Mouse (Mus musculus) myocyte (in vitro differentiated cells): ENCODE data around the gene Zfp61. TPM values are rescaled to one million over a fixed set of nuclear protein-coding genes. Genes with fewer than 3 reads are reported as not detected.

Source experiments
- H3K27me3 ChIP-seq: one replicate; pipeline ENCODE4 v1.6.1; 2011; ENCODE audit not compliant: control insufficient read depth, insufficient read depth, insufficient read length
- H3K36me3 ChIP-seq: one replicate; pipeline ENCODE4 v1.6.1; 2011; ENCODE audit not compliant: control insufficient read depth, insufficient read depth
- H3K4me2 ChIP-seq: one replicate; pipeline ENCODE4 v1.6.1; 2011; ENCODE audit warnings: low read depth, control low read depth
- H3K4me3 ChIP-seq: one replicate; pipeline ENCODE4 v1.5.1; 2011; ENCODE audit warnings: mild to moderate bottlenecking, control low read depth, moderate library complexity
- H3K79me2 ChIP-seq: one replicate; pipeline ENCODE4 v1.6.1; 2011; ENCODE audit not compliant: control insufficient read depth, insufficient read depth
- H3ac ChIP-seq: one replicate; pipeline ENCODE4 v1.6.1; 2011; ENCODE audit not compliant: control insufficient read depth, insufficient read length
- CEBPB ChIP-seq: IDR thresholded peaks from 2 replicates; pipeline ENCODE4 v1.6.1; 2011; ENCODE audit warnings: mild to moderate bottlenecking, moderate library complexity; ENCODE audit not compliant: poor library complexity, insufficient read depth, severe bottlenecking
- E2F4 ChIP-seq: IDR thresholded peaks from one replicate; pipeline ENCODE4 v1.6.1; 2011; ENCODE audit warnings: mild to moderate bottlenecking, control low read depth, moderate library complexity; ENCODE audit not compliant: insufficient read depth
- MAX ChIP-seq: IDR thresholded peaks from one replicate; pipeline ENCODE4 v1.6.1; 2011; ENCODE audit warnings: low read depth, mild to moderate bottlenecking, control low read depth
- MYOD1 ChIP-seq, 3 experiments: IDR thresholded peaks; one replicate each; pipeline ENCODE4 v1.6.1; 2011; ENCODE audit warnings: control low read depth in 2 of 3, low read depth in 2 of 3, mild to moderate bottlenecking in 2 of 3, moderate library complexity in 1 of 3; ENCODE audit not compliant: insufficient read length in 2 of 3, control insufficient read depth in 1 of 3
- MYOG ChIP-seq, 3 experiments: IDR thresholded peaks; one replicate each; pipeline ENCODE4 v1.6.1; 2011; ENCODE audit warnings: control low read depth in 2 of 3, low read depth in 2 of 3, mild to moderate bottlenecking in 2 of 3; ENCODE audit not compliant: insufficient read length in 2 of 3, control insufficient read depth in 1 of 3, insufficient read depth in 1 of 3
- POLR2A ChIP-seq: IDR thresholded peaks from one replicate; pipeline ENCODE4 v1.6.1; 2011; ENCODE audit warnings: low read depth, mild to moderate bottlenecking, control low read depth, moderate library complexity; ENCODE audit not compliant: insufficient read length
- POLR2AphosphoS2 ChIP-seq: IDR thresholded peaks from one replicate; pipeline ENCODE4 v1.6.1; 2011; ENCODE audit warnings: low read depth, control low read depth; ENCODE audit not compliant: insufficient read length
- REST ChIP-seq: IDR thresholded peaks from one replicate; pipeline ENCODE4 v1.6.1; 2011; ENCODE audit warnings: mild to moderate bottlenecking, control low read depth, moderate library complexity; ENCODE audit not compliant: insufficient read depth, insufficient read length
- SRF ChIP-seq: IDR thresholded peaks from one replicate; pipeline ENCODE4 v1.6.1; 2011; ENCODE audit warnings: low read depth; ENCODE audit not compliant: control insufficient read depth, insufficient read length
- TCF12 ChIP-seq: IDR thresholded peaks from one replicate; pipeline ENCODE4 v1.6.1; 2011; ENCODE audit warnings: mild to moderate bottlenecking, control low read depth; ENCODE audit not compliant: poor library complexity, insufficient read depth, severe bottlenecking
- TCF3 ChIP-seq: IDR thresholded peaks from one replicate; pipeline ENCODE4 v1.6.1; 2011; ENCODE audit warnings: low read depth, control low read depth; ENCODE audit not compliant: insufficient read length
- USF1 ChIP-seq: IDR thresholded peaks from one replicate; pipeline ENCODE4 v1.6.1; 2011; ENCODE audit warnings: low read depth, mild to moderate bottlenecking, control low read depth, moderate library complexity
- polyA plus RNA-seq: library from polyadenylated mRNA; unstranded; fragments of >200 nt; fragmentation: generic; extraction: Trizol; gene quantifications from one replicate; pipeline ENCODE4 v1.2.1, GENCODE M21; 2012; ENCODE audit warnings: missing spikeins

The Zfp61 gene
- polyA plus RNA-seq, 1 experiment = 4.3 TPM

DNA sequence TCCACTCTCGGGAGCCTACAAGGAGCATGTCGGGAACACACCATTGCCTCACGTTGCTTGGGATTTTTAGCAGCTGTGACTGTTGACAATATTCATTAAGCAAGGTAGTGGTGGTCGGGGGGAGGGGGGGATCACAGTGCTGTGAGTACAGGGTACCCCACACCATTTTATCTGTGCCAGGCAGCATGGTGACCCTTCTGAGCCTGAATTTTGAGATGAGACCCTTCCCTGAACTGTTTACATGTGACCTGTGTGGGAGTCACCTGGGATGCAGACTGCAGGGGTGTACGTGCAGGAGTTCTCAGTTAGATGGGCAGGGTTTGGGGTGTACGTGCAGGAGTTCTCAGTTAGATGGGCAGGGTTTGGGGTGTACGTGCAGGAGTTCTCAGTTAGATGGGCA is 4.6 kb downstream of the Zfp61 start:
- H3K79me2 ChIP-seq = no peaks in the 10 kb centered on the region

DNA sequence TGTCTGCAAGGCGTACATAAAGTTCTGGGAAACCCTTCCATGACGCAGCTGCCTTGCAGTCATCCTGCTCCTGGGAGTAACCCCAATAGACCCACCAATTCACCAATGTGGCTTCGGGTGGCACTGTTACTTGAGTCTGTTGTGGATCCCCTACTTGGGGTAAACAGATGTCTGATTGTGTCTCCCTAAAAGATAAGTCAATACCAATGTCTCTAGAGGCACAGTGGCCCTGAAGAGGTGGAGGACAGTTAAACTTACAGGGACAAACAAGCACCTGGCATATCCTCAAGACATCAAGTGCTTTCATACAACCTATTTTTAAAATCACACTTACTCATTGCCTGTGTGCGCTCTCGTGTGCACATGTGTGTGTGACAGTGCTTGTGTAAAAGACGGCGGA is 5.7 kb downstream of the Zfp61 start:
- Histone ChIP-seq H3K27me3 (no peaks in the 10 kb centered on the region), H3ac (no peak overlapping the region), H3K4me2 (no peak overlapping the region), H3K79me2 (no peaks in the 10 kb centered on the region), H3K4me3 (no peak overlapping the region), H3K36me3 (no peaks in the 10 kb centered on the region)
- no peak for TF ChIP-seq CEBPB
- TF ChIP-seq MYOD1 (IDR thresholded peaks at IDR 0.05; ENCODE audit: control insufficient read depth in 1 of 3, insufficient read length in 2 of 3, low read depth in 2 of 3) = no peak
- TF ChIP-seq MYOG (IDR thresholded peaks at IDR 0.05; ENCODE audit: control insufficient read depth in 1 of 3, insufficient read depth in 1 of 3, insufficient read length in 2 of 3, low read depth in 2 of 3) = no peak
- TF ChIP-seq USF1 = no peak
- no peak for TF ChIP-seq POLR2AphosphoS2
- no peak for TF ChIP-seq TCF12
- no peak for TF ChIP-seq TCF3
- TF ChIP-seq SRF = no peak
- no peak for TF ChIP-seq REST
- no peak for TF ChIP-seq MAX
- no peak for TF ChIP-seq POLR2A
- TF ChIP-seq E2F4 = no peak

More for the DNA sequence above, 4.6 kb downstream of the Zfp61 start:
- Histone ChIP-seq H3K27me3 (no peaks in the 10 kb centered on the region), H3K36me3 (no peaks in the 10 kb centered on the region), H3K4me2 (no peak overlapping the region), H3K4me3 (no peak overlapping the region), H3ac (no peak overlapping the region)
- TF ChIP-seq E2F4 (no peak), CEBPB (no peak), MYOD1 (IDR thresholded peaks at IDR 0.05; ENCODE audit: control insufficient read depth in 1 of 3, insufficient read length in 2 of 3, low read depth in 2 of 3) (no peak), SRF (no peak), USF1 (no peak), TCF3 (no peak)

DNA sequence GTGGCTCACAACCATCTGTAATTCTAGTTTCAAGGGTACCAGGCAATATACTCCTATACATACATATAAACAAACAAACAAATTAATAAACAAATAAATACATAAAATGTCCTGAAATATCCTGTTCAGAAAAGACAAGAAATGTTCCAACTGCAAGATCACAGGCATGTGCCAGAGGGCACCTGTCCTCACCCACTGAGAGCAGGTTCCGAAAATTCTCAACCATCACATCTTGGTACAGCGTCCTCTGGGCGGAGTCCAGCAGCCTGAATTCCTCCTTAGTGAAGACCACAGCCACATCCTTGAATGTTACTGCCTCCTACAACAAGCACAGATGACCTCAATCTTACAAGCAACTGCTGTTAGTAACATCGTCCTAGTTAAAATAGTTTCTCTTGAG is 6.3 kb downstream of the Zfp61 start:
- TF ChIP-seq E2F4 = no peak
- no peak for TF ChIP-seq MYOG (IDR thresholded peaks at IDR 0.05; ENCODE audit: control insufficient read depth in 1 of 3, insufficient read depth in 1 of 3, insufficient read length in 2 of 3, low read depth in 2 of 3)
- no peak for TF ChIP-seq SRF
- no peak for TF ChIP-seq REST
- TF ChIP-seq POLR2A = no peak
- no peak for TF ChIP-seq TCF3
- no peak for TF ChIP-seq MAX
- TF ChIP-seq POLR2AphosphoS2 = no peak
- no peak for TF ChIP-seq TCF12
- H3K4me2 ChIP-seq = no peak overlapping the region
- H3K36me3 ChIP-seq = no peaks in the 10 kb centered on the region

DNA sequence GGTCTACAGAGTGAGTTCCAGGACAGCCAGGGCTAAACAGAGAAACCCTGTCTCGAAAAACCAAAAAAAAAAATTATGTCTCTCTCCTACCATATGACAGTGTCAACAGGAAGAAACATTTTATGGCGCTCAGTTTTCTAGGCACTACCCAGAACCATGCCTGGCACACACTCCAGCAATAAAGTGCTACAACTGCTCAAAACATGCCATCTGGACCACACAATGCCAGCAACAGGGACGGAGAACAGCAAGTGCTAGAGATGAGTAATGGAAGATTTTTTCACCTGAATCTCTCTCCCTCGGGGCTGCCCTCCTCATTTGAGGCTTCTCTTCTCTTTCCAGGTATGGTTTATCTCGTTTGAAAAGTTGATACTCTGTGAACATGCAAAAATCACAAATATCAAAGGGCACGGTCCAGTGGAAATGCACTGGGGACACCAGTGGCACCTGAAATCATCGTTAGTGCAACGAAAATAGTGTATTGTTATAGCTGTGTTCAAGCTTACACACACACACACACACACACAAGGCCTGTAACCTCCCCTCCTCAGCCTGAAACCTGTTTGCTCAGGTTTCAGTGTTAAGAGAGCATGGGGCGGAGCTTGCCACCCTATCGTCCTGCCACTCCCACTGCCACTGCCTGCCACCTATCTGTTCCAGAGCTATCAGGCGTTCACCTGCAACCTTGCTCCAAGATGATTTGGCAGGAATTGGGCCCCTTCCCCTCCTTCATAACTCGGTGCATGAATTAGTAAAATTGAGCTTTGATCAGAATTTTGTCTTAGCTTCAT is 7.8 kb downstream of the Zfp61 start:
- Histone ChIP-seq H3K4me3 (no peak overlapping the region), H3K79me2 (no peaks in the 10 kb centered on the region), H3K27me3 (no peaks in the 10 kb centered on the region), H3K36me3 (no peaks in the 10 kb centered on the region), H3ac (no peak overlapping the region), H3K4me2 (no peak overlapping the region)
- no peak for TF ChIP-seq MYOD1 (IDR thresholded peaks at IDR 0.05; ENCODE audit: control insufficient read depth in 1 of 3, insufficient read length in 2 of 3, low read depth in 2 of 3)
- no peak for TF ChIP-seq MYOG (IDR thresholded peaks at IDR 0.05; ENCODE audit: control insufficient read depth in 1 of 3, insufficient read depth in 1 of 3, insufficient read length in 2 of 3, low read depth in 2 of 3)
- no peak for TF ChIP-seq TCF3
- TF ChIP-seq USF1 = no peak
- no peak for TF ChIP-seq CEBPB
- TF ChIP-seq SRF = no peak
- no peak for TF ChIP-seq MAX
- TF ChIP-seq E2F4 = no peak
- no peak for TF ChIP-seq POLR2AphosphoS2
- TF ChIP-seq POLR2A = no peak
- TF ChIP-seq REST = no peak
- no peak for TF ChIP-seq TCF12

More for the DNA sequence above, 6.3 kb downstream of the Zfp61 start:
- H3ac ChIP-seq = no peak overlapping the region
- H3K27me3 ChIP-seq = no peaks in the 10 kb centered on the region
- no peak overlapping the region for H3K4me3 ChIP-seq
- no peaks in the 10 kb centered on the region for H3K79me2 ChIP-seq

DNA sequence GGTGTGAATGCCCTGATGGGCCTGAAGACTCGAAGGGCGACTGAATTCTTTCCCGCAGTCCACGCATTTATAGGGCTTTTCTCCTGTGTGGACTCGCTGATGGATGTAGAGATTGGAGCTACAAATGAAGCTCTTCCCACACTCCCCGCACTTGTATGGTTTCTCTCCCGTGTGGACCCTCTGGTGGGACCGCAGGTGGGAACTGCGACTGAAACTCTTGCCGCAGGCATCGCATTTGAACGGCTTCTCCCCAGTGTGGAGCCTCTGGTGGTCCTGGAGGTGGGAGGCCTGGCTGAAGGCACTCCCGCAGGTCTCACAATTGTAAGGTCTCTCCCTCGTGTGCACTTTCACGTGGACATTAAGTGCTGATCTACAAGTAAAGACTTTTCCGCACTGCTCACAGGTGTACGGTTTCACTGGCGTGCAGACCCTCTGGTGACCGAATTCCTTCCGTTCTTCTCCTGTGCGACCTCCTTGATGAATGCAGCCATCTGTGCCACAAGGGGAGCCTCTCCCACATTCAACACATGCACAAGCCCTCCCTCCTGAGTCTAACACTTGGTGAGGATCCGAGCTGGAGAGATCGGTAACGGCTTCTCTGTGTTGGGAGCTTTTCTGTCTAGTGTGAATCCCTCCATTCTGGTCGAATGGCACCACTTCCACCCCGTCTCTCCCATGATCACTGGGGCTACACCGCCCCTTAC is 9.5 kb downstream of the Zfp61 start:
- no peak overlapping the region for H3ac ChIP-seq
- no peaks in the 10 kb centered on the region for H3K79me2 ChIP-seq
- no peaks in the 10 kb centered on the region for H3K27me3 ChIP-seq
- H3K36me3 ChIP-seq = no peaks in the 10 kb centered on the region
- no peak overlapping the region for H3K4me2 ChIP-seq
- TF ChIP-seq SRF (no peak), USF1 (no peak), TCF3 (no peak), TCF12 (no peak), MYOD1 (IDR thresholded peaks at IDR 0.05; ENCODE audit: control insufficient read depth in 1 of 3, insufficient read length in 2 of 3, low read depth in 2 of 3) (no peak), POLR2AphosphoS2 (no peak), REST (no peak), CEBPB (no peak), MAX (no peak), POLR2A (no peak), MYOG (IDR thresholded peaks at IDR 0.05; ENCODE audit: control insufficient read depth in 1 of 3, insufficient read depth in 1 of 3, insufficient read length in 2 of 3, low read depth in 2 of 3) (no peak), E2F4 (no peak)
- H3K4me3 ChIP-seq = no peak overlapping the region
